Mouse (Mus musculus) neural tube, embryonic 11.5 days (tissue): ENCODE data around the gene Tppp2. TPM values are rescaled to one million over a fixed set of nuclear protein-coding genes. Genes with fewer than 3 reads are reported as not detected.

Experiments
- ATAC-seq: fragments of 200-750 bp; cut with Nextera tagmentation; 2 replicates; pipeline ENCODE4 v1.8.0; 2017; ENCODE audit warnings: moderate number of reproducible peaks, mild to moderate bottlenecking, moderate TSS enrichment, moderate library complexity; ENCODE audit not compliant: insufficient read depth, low FRiP score, low TSS enrichment
- DNase-seq: peaks from one replicate; pipeline ENCODE4 v3.0.0-alpha.2; 2015; ENCODE audit warnings: low spot score
- H3K27ac ChIP-seq: fragments of 300-500 bp; sonication (generic); 2 replicates; pipeline ENCODE4 v1.5.1; 2014; ENCODE audit warnings: low read depth, mild to moderate bottlenecking, low read length
- H3K27me3 ChIP-seq: fragments of 300-500 bp; sonication (generic); 2 replicates; pipeline ENCODE4 v1.6.1; 2014; ENCODE audit warnings: mild to moderate bottlenecking, low read length, mixed read lengths; ENCODE audit not compliant: control insufficient read depth, insufficient read depth
- H3K36me3 ChIP-seq: fragments of 300-500 bp; sonication (generic); 2 replicates; pipeline ENCODE4 v1.6.1; 2014; ENCODE audit warnings: mild to moderate bottlenecking, low read length, moderate library complexity, mixed read lengths; ENCODE audit not compliant: control insufficient read depth, insufficient read depth
- H3K4me1 ChIP-seq: fragments of 300-500 bp; sonication (generic); 2 replicates; pipeline ENCODE4 v1.6.1; 2014; ENCODE audit warnings: low read length, mixed read lengths; ENCODE audit not compliant: control insufficient read depth, insufficient read depth
- H3K4me2 ChIP-seq: fragments of 300-500 bp; sonication (generic); 2 replicates; pipeline ENCODE4 v1.6.1; 2014; ENCODE audit warnings: low read depth, mild to moderate bottlenecking, moderate library complexity
- H3K4me3 ChIP-seq: fragments of 300-500 bp; sonication (generic); 2 replicates; pipeline ENCODE4 v1.5.1; 2014; ENCODE audit warnings: low read depth, low read length
- H3K9ac ChIP-seq: fragments of 300-500 bp; sonication (generic); 2 replicates; pipeline ENCODE4 v1.6.1; 2014; ENCODE audit warnings: mild to moderate bottlenecking, low read length
- H3K9me3 ChIP-seq: fragments of 300-500 bp; sonication (generic); 2 replicates; pipeline ENCODE4 v1.6.1; 2016; ENCODE audit warnings: low read length; ENCODE audit not compliant: control insufficient read depth
- WGBS: fragments of 180-500 bp; shearing (Covaris S2); extraction: QIAGEN DNeasy Blood & Tissue Kit; methylation state at CpG from one replicate; pipeline ENCODE4 v1.1.7; 2014; 5-methylcytosine and 5-hydroxymethylcytosine counted together
- polyA plus RNA-seq: library from polyadenylated mRNA; unstranded; fragments of >200 nt; fragmentation: Nextera tagmentation; extraction: Ambion mirVana; gene quantifications from 2 replicates; pipeline ENCODE4 v1.2.1, GENCODE M21; 2014

Tppp2 gene
- polyA plus RNA-seq, 1 experiment from 2014 or later = not detected

GRCm38 (mm10) chr14:51889833-51890232 lies 28.4 kb upstream of the Tppp2 start:
- H3K4me2 ChIP-seq = no peak overlapping the region
- no peak overlapping the region for H3K27ac ChIP-seq
- H3K9ac ChIP-seq = no peak overlapping the region
- H3K36me3 ChIP-seq = peaks cover 21% of the 10 kb centered on the region
- peaks cover 6% of the 10 kb centered on the region; the same call in 1 of the 2 replicates for H3K4me1 ChIP-seq
- H3K27me3 ChIP-seq = no peaks in the 10 kb centered on the region
- no peaks in the 10 kb centered on the region for H3K9me3 ChIP-seq
- no peak for DNase-seq
- no peak overlapping the region for H3K4me3 ChIP-seq
- ATAC-seq = no peak
- WGBS = 88% methylated on average over 6 of the region's 6 CpGs

GRCm38 (mm10) chr14:51892191-51892939 lies 25.9 kb upstream of the Tppp2 start, which contains the start of gene Slc39a2:
TSS of gene Slc39a2 (plus strand) at chr14:51892889.
- H3K27me3 ChIP-seq = no peaks in the 10 kb centered on the region
- DNase-seq (no peak), ATAC-seq (no peak)
- H3K4me1 ChIP-seq = no peaks in the 10 kb centered on the region
- 94% methylated on average over 9 of the region's 9 CpGs for WGBS
- H3K9me3 ChIP-seq = no peaks in the 10 kb centered on the region
- no peak within 1 kb of the TSS for H3K27ac ChIP-seq
- no peak within 1 kb of the TSS for H3K9ac ChIP-seq
- no peak within 1 kb of the TSS for H3K4me2 ChIP-seq
- H3K4me3 ChIP-seq = no peak within 1 kb of the TSS
- peaks cover 18% of the 10 kb centered on the region for H3K36me3 ChIP-seq

DNA sequence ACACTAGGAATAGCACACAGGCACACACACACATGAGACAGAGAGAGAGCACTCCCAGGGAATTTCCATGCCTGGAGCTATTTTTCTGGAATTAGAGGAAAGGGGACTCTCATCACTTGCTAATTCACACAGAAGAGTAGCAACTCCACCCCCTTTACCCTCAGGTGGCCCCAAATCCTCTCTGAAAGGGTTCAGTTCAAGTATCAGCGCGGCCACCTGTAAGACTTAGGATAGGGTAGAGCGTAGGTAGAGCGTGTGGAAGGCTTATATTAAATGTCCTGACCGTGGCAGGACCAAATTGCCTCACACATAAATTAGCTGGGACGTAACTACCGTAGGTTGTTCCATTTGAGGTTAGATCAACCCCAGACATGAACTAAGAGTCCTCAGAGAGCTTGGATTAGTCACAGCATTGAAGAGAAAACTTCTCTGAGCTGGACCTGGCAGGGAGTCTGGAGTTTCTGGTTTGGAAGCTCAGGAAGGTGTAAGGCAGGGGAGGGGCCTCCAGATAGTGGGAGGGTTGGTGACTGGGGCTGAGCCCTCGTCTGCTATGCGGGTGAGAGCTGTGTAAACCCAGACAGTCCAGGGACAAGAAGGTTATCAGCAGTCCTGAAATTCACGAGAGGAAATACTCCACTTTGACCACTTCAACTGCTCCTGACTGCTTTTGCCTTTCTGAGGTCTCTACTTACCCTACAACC lies 25.0 kb upstream of the Tppp2 start:
- WGBS = 32% methylated on average over 10 of the region's 10 CpGs
- DNase-seq = no peak
- Histone ChIP-seq H3K9me3 (no peaks in the 10 kb centered on the region), H3K27me3 (no peaks in the 10 kb centered on the region), H3K36me3 (peaks cover 15% of the 10 kb centered on the region), H3K4me3 (no peak overlapping the region), H3K9ac (no peak overlapping the region), H3K27ac (no peak overlapping the region), H3K4me1 (no peaks in the 10 kb centered on the region), H3K4me2 (no peak overlapping the region)
- ATAC-seq = no peak

GRCm38 (mm10) chr14:51893809-51894208 lies 24.4 kb upstream of the Tppp2 start:
- no peak overlapping the region for H3K27ac ChIP-seq
- H3K4me2 ChIP-seq = no peak overlapping the region
- DNase-seq (no peak), ATAC-seq (no peak)
- H3K9ac ChIP-seq = no peak overlapping the region
- H3K4me3 ChIP-seq = no peak overlapping the region
- 62% methylated on average over 3 of the region's 3 CpGs for WGBS
- peaks cover 15% of the 10 kb centered on the region for H3K36me3 ChIP-seq
- H3K27me3 ChIP-seq = no peaks in the 10 kb centered on the region
- H3K4me1 ChIP-seq = no peaks in the 10 kb centered on the region
- H3K9me3 ChIP-seq = no peaks in the 10 kb centered on the region

GRCm38 (mm10) chr14:51895071-51895470 lies 23.2 kb upstream of the Tppp2 start:
- no peaks in the 10 kb centered on the region for H3K27me3 ChIP-seq
- ATAC-seq = no peak
- H3K36me3 ChIP-seq = peaks cover 10% of the 10 kb centered on the region
- H3K27ac ChIP-seq = no peak overlapping the region
- no peak overlapping the region for H3K9ac ChIP-seq
- no peaks in the 10 kb centered on the region for H3K9me3 ChIP-seq
- WGBS = 79% methylated on average over 14 of the region's 14 CpGs
- H3K4me1 ChIP-seq = no peaks in the 10 kb centered on the region
- no peak overlapping the region for H3K4me2 ChIP-seq
- no peak overlapping the region for H3K4me3 ChIP-seq
- DNase-seq = no peak

DNA sequence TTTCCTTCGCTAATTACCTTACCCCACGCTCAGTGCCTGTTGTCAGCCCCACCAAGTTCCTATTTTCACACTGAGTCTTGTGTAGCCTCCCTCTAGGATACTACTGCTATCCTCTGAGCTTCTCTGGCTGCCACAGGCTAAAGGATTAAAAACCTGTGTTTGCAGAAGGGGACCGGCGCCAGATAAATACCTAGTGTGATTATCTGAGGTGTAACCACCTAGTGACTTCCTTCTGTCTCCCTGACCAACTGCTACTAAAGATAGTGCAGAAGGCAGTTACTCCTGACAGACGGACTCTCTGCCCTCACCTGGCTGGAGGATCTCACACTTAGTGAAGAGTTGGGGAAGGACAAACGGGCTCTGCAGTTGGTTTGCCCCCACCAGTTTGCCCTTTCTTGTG lies 22.2 kb upstream of the Tppp2 start:
- Histone ChIP-seq H3K4me1 (no peaks in the 10 kb centered on the region), H3K36me3 (peaks cover 3% of the 10 kb centered on the region; the same call in 1 of the 2 replicates), H3K4me2 (no peak overlapping the region), H3K4me3 (no peak overlapping the region), H3K27ac (no peak overlapping the region), H3K9me3 (no peaks in the 10 kb centered on the region), H3K27me3 (no peaks in the 10 kb centered on the region), H3K9ac (no peak overlapping the region)
- DNase-seq (no peak), ATAC-seq (no peak)
- WGBS = 88% methylated on average over 6 of the region's 6 CpGs

- no peak overlapping the region for H3K27ac ChIP-seq
- no peak overlapping the region for H3K9ac ChIP-seq
- no peaks in the 10 kb centered on the region for H3K27me3 ChIP-seq
- no peak overlapping the region for H3K4me3 ChIP-seq
- ATAC-seq (no peak), DNase-seq (no peak)
- no peaks in the 10 kb centered on the region for H3K36me3 ChIP-seq
- WGBS = 87% methylated on average over 8 of the region's 8 CpGs
- no peak overlapping the region for H3K4me2 ChIP-seq
- no peaks in the 10 kb centered on the region for H3K4me1 ChIP-seq
- no peaks in the 10 kb centered on the region for H3K9me3 ChIP-seq
These were observed 21.6 kb upstream of the Tppp2 start for GRCm38 (mm10) chr14:51896539-51897170.

GRCm38 (mm10) chr14:51899351-51899750 lies 18.9 kb upstream of the Tppp2 start:
- Histone ChIP-seq H3K9me3 (no peaks in the 10 kb centered on the region), H3K27ac (no peak overlapping the region), H3K9ac (no peak overlapping the region), H3K27me3 (no peaks in the 10 kb centered on the region), H3K4me2 (no peak overlapping the region), H3K4me3 (no peak overlapping the region), H3K4me1 (no peaks in the 10 kb centered on the region), H3K36me3 (no peaks in the 10 kb centered on the region)
- no peak for DNase-seq
- 86% methylated on average over 1 of the region's 1 CpGs for WGBS
- ATAC-seq = no peak
